In genomic region chr3:135522618-135523355, GRCm38 (mm10) we compare ENCODE assay signal across 8 mouse cellular contexts. TPM values are rescaled to one million over a fixed set of nuclear protein-coding genes. Genes with fewer than 3 reads are reported as not detected.
DNase-seq lines count a peak whose midpoint lies in the region; ATAC-seq and TF ChIP-seq lines count a peak whose summit lies in the region.

No protein-coding gene starts in this region.

- peak overlapping the region; percentile 46 for H3K9ac ChIP-seq in heart, adult 2 months (ENCODE audit: low read depth, low read length)
- H3K9ac ChIP-seq in midbrain, embryonic 12.5 days (replicated peaks) = no peak overlapping the region
- H3K9ac ChIP-seq in midbrain, embryonic 14.5 days (replicated peaks; ENCODE audit: low read length) = no peak overlapping the region
- no peak overlapping the region for H3K9ac ChIP-seq in intestine, embryonic 16.5 days (ENCODE audit: low read depth, low read length)
- H3K9ac ChIP-seq in stomach, embryonic 15.5 days = no peak overlapping the region

- H3K4me1 ChIP-seq in heart, adult 2 months (ENCODE audit: control insufficient read depth, insufficient read depth, low read length) = peaks cover 5% of the 10 kb centered on the region
- H3K4me1 ChIP-seq in midbrain, embryonic 12.5 days = no peaks in the 10 kb centered on the region
- H3K4me1 ChIP-seq in midbrain, embryonic 14.5 days (ENCODE audit: control insufficient read depth, insufficient read depth, low read length) = no peaks in the 10 kb centered on the region
- H3K4me1 ChIP-seq in intestine, embryonic 16.5 days (ENCODE audit: control insufficient read depth, insufficient read depth, low read length) = peaks cover 12% of the 10 kb centered on the region
- 0 out of 2 replicates have a peak, but pooled peaks cover 5% of the 10 kb centered on the region for H3K4me1 ChIP-seq in stomach, embryonic 15.5 days

- H3K79me2 ChIP-seq in heart, adult 2 months (replicated peaks; ENCODE audit: control insufficient read depth, insufficient read depth, low read length) = no peaks in the 10 kb centered on the region

- peak; percentile 53; the same call in 1 of the 2 replicates for ATAC-seq in midbrain, embryonic 12.5 days (ENCODE audit: low FRiP score, low read depth)
- ATAC-seq in midbrain, embryonic 14.5 days (ENCODE audit: low FRiP score, low TSS enrichment) = no peak
- peak; percentile 41 for ATAC-seq in intestine, embryonic 16.5 days
- ATAC-seq in stomach, embryonic 15.5 days (ENCODE audit: insufficient read depth, low FRiP score, low read depth) = peak; percentile 48; the same call in 1 of the 2 replicates

- intact Hi-C loops in heart, adult 2 months (cut with DNase I) = loop anchor here (5.0 kb wide), 2 partner anchors 35 to 50 kb away; partner anchors contain the start of gene Manba

- no peaks in the 10 kb centered on the region for H3K9me3 ChIP-seq in midbrain, embryonic 12.5 days
- no peaks in the 10 kb centered on the region for H3K9me3 ChIP-seq in midbrain, embryonic 14.5 days (ENCODE audit: control insufficient read depth, low read length)
- H3K9me3 ChIP-seq in intestine, embryonic 16.5 days (ENCODE audit: control insufficient read depth, low read length) = no peaks in the 10 kb centered on the region
- no peaks in the 10 kb centered on the region for H3K9me3 ChIP-seq in stomach, embryonic 15.5 days

- DNase-seq in heart, adult 2 months = no peak
- no peak for DNase-seq in heart, postnatal 4 days
- DNase-seq in midbrain, embryonic 14.5 days = no peak
- no peak for DNase-seq in frontal cortex, postnatal 36 days (ENCODE audit: low spot score in 2 of 2)
- DNase-seq in urinary bladder, postnatal 36 days (ENCODE audit: low spot score in 2 of 2) = no peak

- no peak for TF ChIP-seq POLR2A in heart, adult 2 months (IDR thresholded peaks at IDR 0.05; ENCODE audit: insufficient read depth, low read depth, low read length)

- H3K27me3 ChIP-seq in heart, adult 2 months (ENCODE audit: control insufficient read depth, insufficient read depth, low read length) = no peaks in the 10 kb centered on the region
- no peaks in the 10 kb centered on the region for H3K27me3 ChIP-seq in midbrain, embryonic 12.5 days
- H3K27me3 ChIP-seq in midbrain, embryonic 14.5 days (ENCODE audit: control insufficient read depth, insufficient read depth, low read length) = no peaks in the 10 kb centered on the region
- no peaks in the 10 kb centered on the region for H3K27me3 ChIP-seq in intestine, embryonic 16.5 days (replicated peaks; ENCODE audit: control insufficient read depth, insufficient read depth, low read length)
- H3K27me3 ChIP-seq in stomach, embryonic 15.5 days (replicated peaks) = no peaks in the 10 kb centered on the region

- no peak for TF ChIP-seq CTCF in heart, adult 2 months (IDR thresholded peaks at IDR 0.05)

- H3K4me2 ChIP-seq in midbrain, embryonic 12.5 days (replicated peaks) = no peak overlapping the region
- no peak overlapping the region for H3K4me2 ChIP-seq in midbrain, embryonic 14.5 days (ENCODE audit: low read length)
- H3K4me2 ChIP-seq in intestine, embryonic 16.5 days (ENCODE audit: low read depth, low read length) = no peak overlapping the region
- peak overlapping the region; percentile 23; the same call in 1 of the 2 replicates for H3K4me2 ChIP-seq in stomach, embryonic 15.5 days

- TF ChIP-seq EP300 in heart, adult 2 months (IDR thresholded peaks at IDR 0.05; ENCODE audit: insufficient read depth, low read depth, low read length) = no peak

- H3K27ac ChIP-seq in heart, adult 2 months = peak overlapping the region; percentile 91
- no peak overlapping the region for H3K27ac ChIP-seq in midbrain, embryonic 12.5 days (replicated peaks)
- no peak overlapping the region for H3K27ac ChIP-seq in midbrain, embryonic 14.5 days (replicated peaks; ENCODE audit: low read depth, low read length)
- H3K27ac ChIP-seq in intestine, embryonic 16.5 days (ENCODE audit: low read length) = 0 out of 2 replicates have a peak overlapping the region, but pooled peaks have one; percentile 33
- H3K27ac ChIP-seq in stomach, embryonic 15.5 days = peak overlapping the region; percentile 67; the same call in 1 of the 2 replicates

- H3K36me3 ChIP-seq in heart, adult 2 months (ENCODE audit: control insufficient read depth, insufficient read depth, low read length) = no peaks in the 10 kb centered on the region
- no peaks in the 10 kb centered on the region for H3K36me3 ChIP-seq in midbrain, embryonic 12.5 days
- no peaks in the 10 kb centered on the region for H3K36me3 ChIP-seq in midbrain, embryonic 14.5 days (ENCODE audit: control insufficient read depth, insufficient read depth, low read length)
- H3K36me3 ChIP-seq in intestine, embryonic 16.5 days (ENCODE audit: control insufficient read depth, insufficient read depth, low read length) = no peaks in the 10 kb centered on the region
- no peaks in the 10 kb centered on the region for H3K36me3 ChIP-seq in stomach, embryonic 15.5 days

- 32% methylated on average over 16 of the region's 16 CpGs for WGBS in heart, adult 2 months
- WGBS in midbrain, embryonic 12.5 days = 66% methylated on average over 16 of the region's 16 CpGs
- WGBS in midbrain, embryonic 14.5 days = 64% methylated on average over 16 of the region's 16 CpGs
- WGBS in intestine, embryonic 16.5 days = 47% methylated on average over 16 of the region's 16 CpGs
- WGBS in stomach, embryonic 15.5 days = 39% methylated on average over 16 of the region's 16 CpGs

- peak overlapping the region; percentile 24; the same call in 1 of the 2 replicates for H3K4me3 ChIP-seq in heart, adult 2 months
- H3K4me3 ChIP-seq in midbrain, embryonic 12.5 days = no peak overlapping the region
- no peak overlapping the region for H3K4me3 ChIP-seq in midbrain, embryonic 14.5 days (replicated peaks; ENCODE audit: low read depth, low read length)
- H3K4me3 ChIP-seq in intestine, embryonic 16.5 days (ENCODE audit: low read length) = no peak overlapping the region
- H3K4me3 ChIP-seq in stomach, embryonic 15.5 days (replicated peaks) = no peak overlapping the region; the same call in 1 of the 2 replicates

RNA-seq across cellular contexts. Expression of gene Manba, which starts 37.4 kb away (rescaled TPM):
- total RNA-seq in heart, adult 2 months (2021) = 10 to 100 TPM; 15.7 to 16.4 TPM
- polyA plus RNA-seq in heart, adult 2 months (2012; rRNA removed) = 8.2 and 13.3 TPM in 2 replicates
- 10 to 100 TPM; 24.8 to 26.6 TPM for total RNA-seq in heart, postnatal 4 days (2021)
- 4.2 and 6.1 TPM in 2 replicates for polyA plus RNA-seq in midbrain, embryonic 12.5 days (2016; fragmentation: Nextera tagmentation; extraction: Ambion mirVana)
- 4.3 and 5.9 TPM in 2 replicates for polyA plus RNA-seq in midbrain, embryonic 14.5 days (2014; fragmentation: Nextera tagmentation; extraction: Ambion mirVana)
- 20.1 and 21.3 TPM in 2 replicates for polyA plus RNA-seq in intestine, embryonic 16.5 days (2015; fragmentation: Nextera tagmentation; extraction: Ambion mirVana)
- polyA plus RNA-seq in stomach, embryonic 15.5 days (2015; fragmentation: Nextera tagmentation; extraction: Ambion mirVana) = 13.5 and 17.5 TPM in 2 replicates

Comparison
In these comparisons a context has a peak if more than half of its experiments do, and no peak if none do; other contexts are left out.
1. H3K27ac ChIP-seq: peak in heart, adult 2 months (single experiment), intestine, embryonic 16.5 days (single experiment) and stomach, embryonic 15.5 days (single experiment); none in midbrain, embryonic 12.5 days (single experiment) and midbrain, embryonic 14.5 days (single experiment).